In genomic region chr7:31002650-31003049, GRCm38 (mm10) we compare ENCODE assay signal across 8 mouse cellular contexts. TPM values are rescaled to one million over a fixed set of nuclear protein-coding genes. Genes with fewer than 3 reads are reported as not detected.
DNase-seq lines count a peak whose midpoint lies in the region; ATAC-seq and TF ChIP-seq lines count a peak whose summit lies in the region.

No protein-coding gene starts in this region.

- ATAC-seq in lung, postnatal 0 days = peak; percentile 88
- peak; percentile 52 for ATAC-seq in stomach, embryonic 16.5 days (ENCODE audit: insufficient read depth, low FRiP score)

- peak; percentile 94 for TF ChIP-seq EP300 in lung, postnatal 0 days (IDR thresholded peaks at IDR 0.05)

- no peak for DNase-seq in gastrocnemius, adult 2 months
- no peak for DNase-seq in gastrocnemius, adult 8-10 months (ENCODE audit: low spot score in 2 of 2)
- peak; percentile 31 for DNase-seq in heart, postnatal 25 days (ENCODE audit: low spot score)
- DNase-seq in lung, postnatal 0 days (ENCODE audit: low spot score) = peak; percentile 79
- no peak for DNase-seq in layer of hippocampus, adult 9-10 months (ENCODE audit: low spot score)
- DNase-seq in embryo, embryonic 10.5 days (ENCODE audit: low spot score) = no peak
- DNase-seq in urinary bladder, adult 2 months (ENCODE audit: low spot score) = no peak

- TF ChIP-seq CTCF in gastrocnemius, adult 2 months (IDR thresholded peaks at IDR 0.05) = no peak
- TF ChIP-seq CTCF in lung, postnatal 0 days (IDR thresholded peaks at IDR 0.05) = no peak

- no peak overlapping the region for H3K4me2 ChIP-seq in lung, postnatal 0 days (replicated peaks; ENCODE audit: low read depth, low read length)
- no peak overlapping the region for H3K4me2 ChIP-seq in stomach, embryonic 16.5 days (ENCODE audit: low read depth, low read length)

- no peaks in the 10 kb centered on the region for H3K36me3 ChIP-seq in lung, postnatal 0 days (ENCODE audit: insufficient read depth, low read length)
- no peaks in the 10 kb centered on the region for H3K36me3 ChIP-seq in stomach, embryonic 16.5 days (ENCODE audit: control insufficient read depth, insufficient read depth, low read length)

- intact Hi-C loops in gastrocnemius, adult 2 months (cut with DNase I) = no loop called here
- intact Hi-C loops in heart, postnatal 25 days (cut with DNase I) = no loop called here

- H3K27me3 ChIP-seq in lung, postnatal 0 days (replicated peaks; ENCODE audit: insufficient read depth, low read length) = no peaks in the 10 kb centered on the region
- H3K27me3 ChIP-seq in stomach, embryonic 16.5 days (ENCODE audit: control insufficient read depth, insufficient read depth, low read length) = no peaks in the 10 kb centered on the region

- peak overlapping the region; percentile 64 for H3K27ac ChIP-seq in gastrocnemius, adult 2 months
- peak overlapping the region; percentile 68 for H3K27ac ChIP-seq in lung, postnatal 0 days (ENCODE audit: low read length)
- no peak overlapping the region for H3K27ac ChIP-seq in stomach, embryonic 16.5 days (ENCODE audit: low read length)

- peaks cover 6% of the 10 kb centered on the region; the same call in 1 of the 2 replicates for H3K4me1 ChIP-seq in lung, postnatal 0 days (ENCODE audit: insufficient read depth, low read depth, low read length)
- peaks cover 10% of the 10 kb centered on the region for H3K4me1 ChIP-seq in stomach, embryonic 16.5 days (ENCODE audit: control insufficient read depth, insufficient read depth, low read length)

- no peaks in the 10 kb centered on the region for H3K9me3 ChIP-seq in lung, postnatal 0 days (ENCODE audit: low read length)
- no peaks in the 10 kb centered on the region for H3K9me3 ChIP-seq in stomach, embryonic 16.5 days (replicated peaks; ENCODE audit: control insufficient read depth, low read length)

- H3K9ac ChIP-seq in lung, postnatal 0 days (replicated peaks; ENCODE audit: low read depth) = no peak overlapping the region
- no peak overlapping the region for H3K9ac ChIP-seq in stomach, embryonic 16.5 days (ENCODE audit: low read length)

- no peak overlapping the region for H3K4me3 ChIP-seq in gastrocnemius, adult 2 months
- H3K4me3 ChIP-seq in lung, postnatal 0 days (ENCODE audit: low read depth, low read length) = no peak overlapping the region
- no peak overlapping the region for H3K4me3 ChIP-seq in stomach, embryonic 16.5 days (replicated peaks; ENCODE audit: low read length)

- 50% methylated on average over 8 of the region's 8 CpGs for WGBS in lung, postnatal 0 days
- WGBS in stomach, embryonic 16.5 days = 66% methylated on average over 8 of the region's 8 CpGs

RNA-seq across cellular contexts. Expression of gene Fam187b, which starts 29.1 kb away (rescaled TPM):
- total RNA-seq in gastrocnemius, adult 2 months (2021) = not detected
- total RNA-seq in gastrocnemius, adult 8-10 months (2022) = under 1 TPM in 1 of 4 experiments, not detected in 3; 0.19 TPM
- total RNA-seq in heart, postnatal 25 days (2021) = under 1 TPM in 1 of 2 experiments, not detected in 1; 0.29 TPM
- polyA plus RNA-seq in lung, postnatal 0 days (2015; fragmentation: Nextera tagmentation; extraction: Ambion mirVana) = 9.5 and 12.3 TPM in 2 replicates
- polyA plus RNA-seq in stomach, embryonic 16.5 days (2015; fragmentation: Nextera tagmentation; extraction: Ambion mirVana) = 8.8 and 10.0 TPM in 2 replicates
- 4.9 and 7.7 TPM in 2 replicates for polyA plus RNA-seq in urinary bladder, adult 2 months (2012; rRNA removed)

RNA-seq across cellular contexts. Expression of gene Lsr, which starts 29.4 kb away (rescaled TPM):
- under 1 TPM; 0.31 to 0.41 TPM for total RNA-seq in gastrocnemius, adult 2 months (2021)
- under 1 TPM in 3 of 4 experiments, not detected in 1; 0.29 to 0.56 (median 0.54) TPM for total RNA-seq in gastrocnemius, adult 8-10 months (2022)
- total RNA-seq in heart, postnatal 25 days (2021) = 1 to 10 TPM; 4.3 to 5.6 TPM
- 53.8 and 57.9 TPM in 2 replicates for polyA plus RNA-seq in lung, postnatal 0 days (2015; fragmentation: Nextera tagmentation; extraction: Ambion mirVana)
- polyA plus RNA-seq in stomach, embryonic 16.5 days (2015; fragmentation: Nextera tagmentation; extraction: Ambion mirVana) = 99.6 and 107 TPM in 2 replicates
- 38.0 and 38.9 TPM in 2 replicates for polyA plus RNA-seq in urinary bladder, adult 2 months (2012; rRNA removed)

RNA-seq across cellular contexts. Expression of gene Fxyd5, which starts 39.6 kb away (rescaled TPM):
- 10 to 100 TPM in 1 of 2 experiments, 1 to 10 TPM in 1; 8.3 to 13.8 TPM for total RNA-seq in gastrocnemius, adult 2 months (2021)
- total RNA-seq in gastrocnemius, adult 8-10 months (2022) = 1 to 10 TPM; 4.7 to 8.7 (median 6.1) TPM
- total RNA-seq in heart, postnatal 25 days (2021) = 10 to 100 TPM; 26.1 to 31.0 TPM
- 168 and 206 TPM in 2 replicates for polyA plus RNA-seq in lung, postnatal 0 days (2015; fragmentation: Nextera tagmentation; extraction: Ambion mirVana)
- 28.0 and 31.0 TPM in 2 replicates for polyA plus RNA-seq in stomach, embryonic 16.5 days (2015; fragmentation: Nextera tagmentation; extraction: Ambion mirVana)
- 103 and 107 TPM in 2 replicates for polyA plus RNA-seq in urinary bladder, adult 2 months (2012; rRNA removed)

RNA-seq across cellular contexts. Expression of gene Usf2, which starts 46.0 kb away (rescaled TPM):
- 100 to 1,000 TPM in 1 of 2 experiments, 10 to 100 TPM in 1; 85.9 to 102 TPM for total RNA-seq in gastrocnemius, adult 2 months (2021)
- 10 to 100 TPM; 75.5 to 96.0 (median 89.5) TPM for total RNA-seq in gastrocnemius, adult 8-10 months (2022)
- 100 to 1,000 TPM; 103 to 121 TPM for total RNA-seq in heart, postnatal 25 days (2021)
- polyA plus RNA-seq in lung, postnatal 0 days (2015; fragmentation: Nextera tagmentation; extraction: Ambion mirVana) = 19.6 and 21.1 TPM in 2 replicates
- polyA plus RNA-seq in stomach, embryonic 16.5 days (2015; fragmentation: Nextera tagmentation; extraction: Ambion mirVana) = 12.8 and 16.0 TPM in 2 replicates
- 109 and 118 TPM in 2 replicates for polyA plus RNA-seq in urinary bladder, adult 2 months (2012; rRNA removed)

RNA-seq across cellular contexts. Expression of gene Fxyd7, which starts 48.6 kb away (rescaled TPM):
- total RNA-seq in gastrocnemius, adult 2 months (2021) = 1 to 10 TPM; 1.4 to 1.6 TPM
- 1 to 10 TPM in 2 of 4 experiments, under 1 TPM in 1, not detected in 1; 0.99 to 1.3 (median 1.3) TPM for total RNA-seq in gastrocnemius, adult 8-10 months (2022)
- 1 to 10 TPM in 1 of 2 experiments, under 1 TPM in 1; 0.70 to 1.3 TPM for total RNA-seq in heart, postnatal 25 days (2021)
- 1.2 and 1.8 TPM in 2 replicates for polyA plus RNA-seq in lung, postnatal 0 days (2015; fragmentation: Nextera tagmentation; extraction: Ambion mirVana)
- 22.2 and 25.8 TPM in 2 replicates for polyA plus RNA-seq in stomach, embryonic 16.5 days (2015; fragmentation: Nextera tagmentation; extraction: Ambion mirVana)
- polyA plus RNA-seq in urinary bladder, adult 2 months (2012; rRNA removed) = 7.4 and 10.7 TPM in 2 replicates

Comparison
In these comparisons a context has a peak if more than half of its experiments do, and no peak if none do; other contexts are left out.
1. DNase-seq: peak in heart, postnatal 25 days (single experiment) and lung, postnatal 0 days (single experiment); none in gastrocnemius, adult 2 months (single experiment), gastrocnemius, adult 8-10 months (0 of 2), layer of hippocampus, adult 9-10 months (single experiment), embryo, embryonic 10.5 days (single experiment) and urinary bladder, adult 2 months (single experiment).